Mouse (Mus musculus) spleen, adult 12 weeks (tissue): Measurements from ENCODE around the gene Nfkbiz.
A peak's percentile ranks its signal among the peaks of the same experiment; 100 is the strongest.
"Not testable (repeated sequence)": the region's sequence is repeated elsewhere in the genome, so short reads cannot be mapped to it uniquely, and the experiment has no call there.

Source experiments
- DNase-seq: peaks from one replicate; pipeline ENCODE4 v3.0.0; 2022; ENCODE audit warnings: low spot score

Nfkbiz gene

GRCm38 (mm10) chr16:55838510-55839474 lies at the start of gene Nfkbiz:
TSS of gene Nfkbiz (minus strand) at chr16:55838899.
- DNase-seq: peak; percentile 40

DNA sequence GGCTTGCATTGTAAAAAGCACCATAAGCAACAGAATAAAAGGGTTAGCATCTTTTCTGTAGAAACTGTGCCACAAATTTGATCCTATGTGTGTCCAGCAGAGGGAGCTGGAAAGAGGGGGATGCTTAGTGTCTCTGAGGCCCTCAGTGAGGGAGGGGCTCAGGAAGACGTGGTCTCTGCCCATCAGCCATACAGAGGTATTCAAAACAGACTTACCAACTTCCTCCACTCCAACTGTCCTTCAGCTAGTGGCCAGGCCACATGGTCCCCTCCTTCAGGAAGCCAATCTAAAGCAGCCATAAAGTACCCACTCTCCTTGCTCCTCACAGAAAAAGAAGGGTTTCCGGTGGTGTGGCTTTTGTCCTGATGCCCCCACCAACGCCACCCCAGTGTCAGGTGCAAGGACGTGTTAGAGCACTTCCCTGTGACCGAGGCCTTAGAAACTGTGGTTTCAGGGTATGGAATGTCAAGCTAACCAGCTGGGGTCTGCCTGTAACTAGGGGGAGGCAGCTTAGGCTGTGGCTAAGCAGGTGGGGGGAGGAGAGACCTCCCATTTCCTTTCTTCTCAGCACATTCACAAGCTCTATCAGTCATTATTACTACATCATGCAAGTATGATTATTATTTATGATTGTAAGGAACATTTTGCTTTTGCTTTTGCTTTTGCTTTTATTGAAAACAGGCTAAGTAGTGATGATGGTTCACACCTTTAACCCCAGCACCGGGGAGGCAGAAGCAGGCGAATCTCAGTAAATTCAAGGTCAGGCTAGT lies 49.3 kb upstream of the Nfkbiz start:
- no peak for DNase-seq

- DNase-seq: no peak
Observed at GRCm38 (mm10) chr16:55884246-55884645, 45.5 kb upstream of the Nfkbiz start.

- DNase-seq: no peak
Observed at GRCm38 (mm10) chr16:55876025-55876424, 37.3 kb upstream of the Nfkbiz start.

DNA sequence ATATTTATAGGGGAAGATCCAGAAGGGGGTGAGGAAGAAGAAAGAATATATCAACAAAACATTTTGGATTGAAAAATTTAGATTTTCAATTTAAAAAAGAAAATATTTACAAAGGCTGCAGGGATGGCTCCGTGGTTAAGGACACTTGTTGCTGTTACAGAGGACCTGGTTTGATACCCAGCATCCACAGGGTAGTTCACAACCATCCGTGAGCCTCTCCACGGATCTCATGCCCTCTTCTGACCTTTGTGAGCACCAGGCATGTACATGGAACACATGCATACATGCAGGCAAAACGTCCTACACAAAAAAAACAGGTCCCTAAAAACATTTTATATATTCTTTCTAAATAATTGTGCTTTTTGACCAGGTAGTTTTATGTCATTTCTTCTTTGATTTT lies 25.1 kb upstream of the Nfkbiz start:
- no peak for DNase-seq

DNA sequence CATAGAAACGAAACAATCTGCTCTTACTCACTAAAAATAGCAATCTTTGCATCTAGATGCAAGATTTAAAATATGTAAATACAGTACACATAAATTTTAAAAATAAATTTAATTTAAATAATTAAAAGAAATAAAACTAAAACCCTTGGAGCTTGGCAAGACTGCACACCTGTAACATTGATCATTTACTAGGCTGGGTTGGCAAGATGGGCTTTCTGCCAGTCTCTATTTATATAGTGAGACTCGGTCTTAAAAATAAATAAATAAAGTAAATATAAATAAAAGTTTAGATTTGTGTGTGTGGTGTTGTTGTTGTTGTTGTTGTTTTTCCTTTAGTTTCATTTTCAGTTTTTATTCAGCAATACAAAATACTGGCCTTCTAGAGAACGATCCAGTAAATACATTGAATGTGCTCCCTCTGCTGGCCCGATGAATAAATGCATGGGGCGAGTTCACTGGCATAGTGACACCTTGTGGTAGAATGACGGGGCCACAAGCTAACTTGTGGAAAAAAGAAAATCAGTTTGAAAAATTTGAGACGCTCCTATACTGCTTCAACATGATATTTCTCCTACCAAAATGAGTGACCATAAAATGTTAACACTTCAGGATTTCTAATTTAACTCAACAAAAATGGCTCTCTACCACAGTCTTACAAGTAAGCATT lies 24.6 kb upstream of the Nfkbiz start:
- peak; percentile 47 for DNase-seq

DNA sequence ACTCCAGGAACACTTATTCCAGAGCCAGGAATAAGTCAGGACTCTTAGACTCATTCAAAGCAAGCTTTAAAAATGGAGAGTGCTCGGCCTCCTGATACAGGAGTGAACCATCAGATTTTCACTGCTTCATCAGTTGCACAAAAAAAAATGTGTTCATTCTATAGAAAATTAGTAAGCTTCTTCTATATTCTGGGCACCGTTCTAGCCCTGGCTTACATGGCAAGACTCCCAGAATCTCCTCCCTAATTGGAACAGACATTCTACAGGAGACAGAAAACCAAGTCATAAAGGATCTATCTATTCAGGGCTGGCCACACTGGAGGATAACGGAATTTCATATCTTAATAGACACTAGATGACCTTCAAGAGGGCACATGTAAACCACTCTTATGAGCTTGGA lies 22.4 kb upstream of the Nfkbiz start:
- DNase-seq: no peak

- not testable (repeated sequence) for DNase-seq
Observed at GRCm38 (mm10) chr16:55859421-55859820, 20.7 kb upstream of the Nfkbiz start.

DNA sequence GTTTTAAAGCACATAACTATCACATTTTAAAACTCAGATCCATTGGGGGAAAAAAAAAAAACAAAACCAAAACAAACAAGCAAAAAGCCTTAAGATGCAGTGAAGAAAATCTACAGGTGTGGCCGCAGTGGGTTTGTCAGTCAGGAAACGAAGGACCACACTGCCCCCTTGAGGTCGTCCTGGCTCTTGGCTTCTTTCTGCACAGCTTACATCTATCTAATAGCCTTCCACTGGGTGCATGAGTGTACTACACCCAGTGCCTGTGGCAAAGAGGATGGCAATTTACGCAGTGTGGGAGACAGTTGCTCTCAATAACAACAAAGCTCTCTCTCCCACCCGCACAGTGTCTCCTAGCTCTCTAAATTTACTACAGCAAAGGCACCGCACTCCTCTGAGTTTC lies 19.8 kb upstream of the Nfkbiz start:
- peak; percentile 35 for DNase-seq

GRCm38 (mm10) chr16:55852943-55853727 lies 14.4 kb upstream of the Nfkbiz start:
- DNase-seq: peak; percentile 31

- no peak for DNase-seq
Observed at GRCm38 (mm10) chr16:55852515-55852914, 13.8 kb upstream of the Nfkbiz start.

- DNase-seq: no peak
Observed at GRCm38 (mm10) chr16:55850485-55850884, 11.8 kb upstream of the Nfkbiz start.

DNA sequence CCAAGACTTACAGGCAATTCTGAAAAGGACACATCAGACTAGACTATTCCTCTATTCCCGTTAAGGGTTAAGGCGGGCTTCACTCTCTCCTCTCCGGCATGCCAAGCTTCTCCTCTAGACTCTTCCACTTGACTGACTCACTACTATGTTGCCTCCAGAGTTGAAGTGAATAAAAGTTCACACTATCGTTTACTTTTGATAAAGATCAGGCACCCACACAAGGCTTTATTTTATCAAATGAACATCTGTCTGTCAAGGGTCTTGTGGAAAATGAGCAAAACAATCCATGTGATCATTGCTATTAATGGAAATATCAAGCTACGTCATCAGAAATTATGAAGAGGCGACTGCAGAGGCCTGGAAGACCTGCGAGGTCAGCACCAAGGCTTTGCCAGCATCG lies 9.0 kb upstream of the Nfkbiz start:
- DNase-seq: no peak

DNA sequence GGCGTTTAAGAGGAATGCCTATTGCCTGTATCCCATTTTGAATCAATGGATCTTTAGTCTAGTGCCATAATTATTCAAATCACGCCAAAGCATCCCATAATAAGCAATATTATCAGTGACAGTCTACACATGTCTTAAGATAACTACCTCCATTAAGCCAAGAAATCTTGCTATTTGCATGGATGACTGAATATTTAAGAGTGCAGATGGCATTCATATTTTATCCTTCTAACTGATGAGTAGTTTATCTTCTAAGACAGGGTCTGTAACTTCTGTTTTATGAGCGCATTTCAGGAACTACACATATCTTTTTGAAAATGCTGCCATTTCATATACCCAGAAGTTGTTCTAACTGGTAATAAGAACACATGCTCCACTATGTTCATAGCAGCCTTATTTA lies 6.1 kb upstream of the Nfkbiz start:
- no peak for DNase-seq

- DNase-seq: no peak
Observed at GRCm38 (mm10) chr16:55843919-55844318, 5.2 kb upstream of the Nfkbiz start.

DNA sequence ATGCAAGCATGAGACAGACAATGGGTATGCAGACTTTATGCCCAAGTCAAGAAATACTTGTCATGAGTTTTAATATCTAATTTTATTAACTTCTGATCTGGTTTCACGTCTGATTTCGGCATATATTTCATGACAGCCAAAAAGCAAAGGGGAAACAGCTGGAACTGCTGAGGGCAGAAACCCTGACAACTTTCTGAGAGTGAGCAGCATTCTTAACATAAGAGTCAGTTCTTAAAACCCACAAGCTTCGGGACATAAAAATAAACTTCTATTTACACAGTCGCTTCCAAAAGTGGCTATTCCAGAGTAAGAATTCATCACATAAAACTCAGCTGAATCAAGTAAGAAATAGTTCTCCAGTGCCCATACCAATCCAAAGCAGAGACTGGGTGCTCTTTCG lies 4.4 kb upstream of the Nfkbiz start:
- DNase-seq: no peak

DNA sequence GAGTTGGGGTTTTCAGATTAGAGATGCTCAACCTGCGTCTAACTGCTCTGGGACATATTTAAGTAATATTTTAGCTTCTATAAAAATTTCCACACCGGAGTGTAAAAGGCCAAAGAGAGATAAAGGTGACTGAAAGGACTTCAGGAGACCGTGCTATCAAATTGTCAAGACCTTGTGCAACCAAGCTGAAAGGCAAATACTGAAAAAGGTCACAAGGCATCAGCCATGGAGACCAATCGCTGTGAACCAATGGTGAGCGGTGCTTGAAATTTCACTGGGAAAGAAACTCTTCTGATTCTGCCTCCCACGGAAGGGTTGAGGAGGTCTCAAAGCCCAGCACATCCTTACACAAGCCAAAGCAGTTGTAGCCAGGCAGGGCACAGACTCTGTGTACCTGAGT lies 2.8 kb upstream of the Nfkbiz start:
- no peak for DNase-seq

GRCm38 (mm10) chr16:55838129-55838509 lies 580 bp downstream of the Nfkbiz start:
- DNase-seq: no peak

GRCm38 (mm10) chr16:55837653-55838052 lies 1.0 kb downstream of the Nfkbiz start:
- DNase-seq: not testable (repeated sequence)

DNA sequence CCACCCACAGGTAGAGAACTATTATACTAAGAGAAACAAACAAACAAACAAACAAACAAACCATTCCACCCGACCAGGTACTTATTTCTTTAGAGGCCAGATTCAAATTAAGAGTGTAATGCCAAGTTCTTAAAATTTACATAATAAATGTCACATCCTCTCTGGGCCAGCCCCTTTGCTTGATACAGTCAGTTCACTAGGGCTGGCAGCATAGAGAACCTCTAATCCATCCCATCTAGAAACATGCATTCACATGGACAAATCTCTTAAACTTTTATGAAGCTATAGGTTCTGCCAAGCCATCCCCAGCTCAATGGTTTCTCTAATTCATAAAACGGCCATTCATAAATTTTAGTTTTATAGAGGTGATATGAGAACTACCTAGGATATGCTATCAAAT lies 1.5 kb downstream of the Nfkbiz start:
- DNase-seq: no peak

- DNase-seq: no peak
Observed at GRCm38 (mm10) chr16:55835798-55836197, 2.9 kb downstream of the Nfkbiz start.

DNA sequence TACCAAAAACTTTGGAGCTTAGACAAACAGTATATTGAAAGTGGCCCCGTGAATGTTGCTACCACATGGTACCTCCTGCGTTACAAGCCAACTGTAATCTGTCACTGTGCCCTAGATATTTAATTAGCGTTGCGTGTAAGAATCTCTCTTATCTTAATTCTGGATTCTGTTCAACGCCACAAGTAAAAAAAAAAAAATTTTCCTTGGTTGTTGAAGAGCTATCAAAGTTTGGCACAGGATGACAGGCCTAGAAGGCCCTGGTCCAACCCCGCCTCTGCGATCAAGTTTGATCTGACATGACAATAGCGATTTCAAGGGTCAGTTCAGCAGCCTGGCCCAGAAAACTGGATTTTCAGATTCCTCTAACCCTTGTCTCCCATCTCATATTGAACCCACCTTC lies 6.1 kb downstream of the Nfkbiz start:
- no peak for DNase-seq
